In the genomic region with DNA sequence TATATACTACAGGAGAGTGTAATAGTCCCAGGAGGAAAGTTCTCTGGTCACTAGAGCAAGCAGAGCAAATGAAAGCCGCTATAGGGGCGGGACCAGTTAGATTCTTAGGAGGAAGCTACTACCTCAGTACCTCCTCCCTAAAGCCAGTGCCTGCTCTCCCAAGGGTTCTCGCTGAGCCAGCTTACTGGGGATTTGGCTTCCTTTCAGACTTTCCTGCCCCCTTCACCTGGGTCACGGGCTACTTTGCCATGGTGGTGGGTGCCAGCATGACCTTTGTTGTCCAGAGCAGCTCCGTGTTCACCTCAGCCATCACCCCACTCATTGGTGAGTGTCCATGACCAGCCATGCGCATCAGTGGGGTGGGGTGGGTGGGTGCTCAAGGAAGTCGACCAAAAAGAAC, we compare ENCODE assay signal across 25 mouse cellular contexts. TPM values are rescaled to one million over a fixed set of nuclear protein-coding genes. Genes with fewer than 3 reads are reported as not detected.
"Had no signal": no experiment of that assay in that cellular context is flagged by ENCODE, and none has a peak within 500 bp of the region (broad histone marks: within the 10 kb centered on the region; RNA-seq: fewer than 3 reads in every experiment).

No protein-coding gene starts in this region.

- H3K27ac ChIP-seq: midbrain, embryonic 10.5 days; midbrain, embryonic 13.5 days; midbrain, embryonic 15.5 days; neural tube, embryonic 13.5 days; neural tube, embryonic 15.5 days; stomach, embryonic 15.5 days; stomach, postnatal 0 days had no signal

- H3K4me3 ChIP-seq: midbrain, embryonic 10.5 days; midbrain, embryonic 13.5 days; midbrain, embryonic 15.5 days; myocyte; neural tube, embryonic 13.5 days; neural tube, embryonic 15.5 days; stomach, embryonic 15.5 days had no signal

- H3K4me2 ChIP-seq: lung, embryonic 14.5 days; midbrain, embryonic 13.5 days; midbrain, embryonic 15.5 days; neural tube, embryonic 13.5 days; neural tube, embryonic 15.5 days; stomach, embryonic 15.5 days had no signal

- H3K36me3 ChIP-seq: midbrain, embryonic 10.5 days; midbrain, embryonic 13.5 days; midbrain, embryonic 15.5 days; neural tube, embryonic 13.5 days; neural tube, embryonic 15.5 days; stomach, embryonic 15.5 days had no signal

- H3K9me3 ChIP-seq: midbrain, embryonic 10.5 days; midbrain, embryonic 13.5 days; midbrain, embryonic 15.5 days; neural tube, embryonic 13.5 days; neural tube, embryonic 15.5 days; stomach, embryonic 15.5 days had no signal

- ATAC-seq: midbrain, embryonic 13.5 days; midbrain, embryonic 15.5 days had no signal

- H3K27me3 ChIP-seq: midbrain, embryonic 15.5 days had no signal

- H3K9ac ChIP-seq: lung, embryonic 14.5 days; midbrain, embryonic 13.5 days; midbrain, embryonic 15.5 days; neural tube, embryonic 13.5 days; neural tube, embryonic 15.5 days; stomach, embryonic 15.5 days had no signal

- DNase-seq: lung, adult 18-20 months; lung, embryonic 14.5 days; lung, postnatal 10 days; lung, postnatal 4 days; retina, postnatal 1 day; right cerebral cortex, adult 18-20 months; right cerebral cortex, postnatal 25 days; right cerebral cortex, postnatal 4 days; spleen, adult 18-20 months; thymus, adult 2 months; thymus, postnatal 25 days; thymus, postnatal 4 days had no signal

RNA-seq across cellular contexts. Expression of a gene that starts 3.2 kb away (rescaled TPM):
- polyA plus RNA-seq: liver, embryonic 16.5 days; lung, embryonic 14.5 days; lung, embryonic 16.5 days; midbrain, embryonic 10.5 days; midbrain, embryonic 13.5 days; myocyte; neural tube, embryonic 11.5 days; neural tube, embryonic 13.5 days; small intestine, adult 2 months; stomach, embryonic 15.5 days; stomach, postnatal 0 days; thymus, adult 2 months; urinary bladder, adult 2 months had no signal

RNA-seq across cellular contexts. Expression of a gene that starts 13.8 kb away (rescaled TPM):
- polyA plus RNA-seq: liver, embryonic 16.5 days; lung, embryonic 14.5 days; lung, embryonic 16.5 days; midbrain, embryonic 10.5 days; midbrain, embryonic 13.5 days; midbrain, embryonic 15.5 days; neural tube, embryonic 13.5 days; neural tube, embryonic 15.5 days; stomach, postnatal 0 days had no signal

RNA-seq across cellular contexts. Expression of a gene that starts 14.8 kb away (rescaled TPM):
- polyA plus RNA-seq: lung, embryonic 14.5 days; midbrain, embryonic 10.5 days; midbrain, embryonic 13.5 days; myocyte; neural tube, embryonic 11.5 days; neural tube, embryonic 13.5 days had no signal
